Mouse (Mus musculus): ENCODE measurements around the gene Gucd1. TPM values are rescaled to one million over a fixed set of nuclear protein-coding genes. Genes with fewer than 3 reads are reported as not detected.
A peak's percentile ranks its signal among the peaks of the same experiment; 100 is the strongest.
"Not testable (repeated sequence)": the region's sequence is repeated elsewhere in the genome, so short reads cannot be mapped to it uniquely, and the experiment has no call there.

The Gucd1 gene
- total RNA-seq, 2 experiments from 2014 or later: 29.7 to 42.1 TPM

DNA sequence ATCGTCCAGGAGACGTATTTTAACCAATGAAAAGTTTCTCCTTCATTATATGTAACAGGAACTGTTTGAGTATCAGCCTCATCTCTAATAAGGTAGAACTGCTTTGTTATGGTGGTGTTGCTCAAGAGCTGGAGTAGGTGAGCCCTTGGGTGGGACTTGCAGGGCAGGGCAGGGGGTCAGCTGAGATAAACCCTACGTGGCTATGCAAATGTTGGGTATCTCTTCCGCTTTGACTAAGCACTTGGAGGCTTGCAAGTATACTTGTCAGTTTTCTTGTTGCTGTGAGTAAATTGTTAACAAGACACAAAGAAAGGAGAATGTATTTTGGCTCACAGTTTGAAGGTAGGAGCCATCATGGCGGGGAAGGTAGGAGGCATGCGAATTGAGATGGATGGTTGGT is 87.1 kb downstream of the Gucd1 start:
- DNase-seq: no peak

DNA sequence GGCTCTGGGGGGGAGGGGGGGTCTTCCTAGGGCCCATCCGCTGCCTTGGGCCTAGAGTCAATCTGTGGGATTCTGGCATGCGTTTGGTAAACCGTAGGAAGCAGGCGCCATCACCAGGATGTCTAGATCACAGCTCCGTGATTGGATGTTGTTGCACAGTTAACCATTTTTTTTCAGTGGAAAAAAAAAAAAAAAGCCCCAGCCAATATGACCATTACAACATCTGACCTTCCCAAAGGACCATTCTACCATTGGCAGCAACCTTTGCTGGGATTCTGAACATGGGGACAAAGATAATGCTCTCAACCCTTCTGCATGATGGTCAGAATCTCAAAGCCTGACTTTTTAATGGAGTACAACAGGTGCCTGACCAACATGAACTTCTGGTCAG is 87.6 kb downstream of the Gucd1 start:
- no peak for DNase-seq

DNA sequence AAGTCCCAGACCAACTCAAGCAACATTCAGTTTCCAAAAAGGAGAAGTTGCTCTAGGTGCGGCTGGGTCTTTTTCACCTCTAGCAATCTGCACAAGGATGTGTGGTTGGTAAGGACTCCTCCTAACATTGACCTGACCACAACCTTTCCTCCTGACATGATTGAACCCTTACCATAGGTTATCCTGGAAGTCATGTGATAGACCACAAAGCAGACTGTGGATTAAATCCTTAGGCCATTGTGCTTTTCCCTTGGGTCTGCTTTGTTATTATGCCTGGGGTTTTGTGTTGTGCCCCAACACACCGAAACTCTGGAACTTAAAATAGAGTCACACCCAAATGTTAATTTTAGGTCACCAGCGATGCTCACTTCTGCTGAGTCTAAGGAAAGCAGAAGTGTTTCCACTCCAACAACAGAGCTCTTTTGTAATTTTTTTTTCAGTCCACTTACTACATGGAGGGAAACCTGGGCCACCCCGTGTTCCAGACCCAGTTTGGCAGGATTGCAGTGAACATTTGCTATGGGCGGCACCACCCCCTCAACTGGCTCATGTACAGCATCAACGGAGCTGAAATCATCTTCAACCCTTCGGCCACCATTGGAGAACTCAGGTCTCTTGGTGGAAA is 88.1 kb downstream of the Gucd1 start:
- no peak for DNase-seq

- DNase-seq: no peak
Observed at GRCm38 (mm10) chr10:75429004-75429380, 88.8 kb downstream of the Gucd1 start.

DNA sequence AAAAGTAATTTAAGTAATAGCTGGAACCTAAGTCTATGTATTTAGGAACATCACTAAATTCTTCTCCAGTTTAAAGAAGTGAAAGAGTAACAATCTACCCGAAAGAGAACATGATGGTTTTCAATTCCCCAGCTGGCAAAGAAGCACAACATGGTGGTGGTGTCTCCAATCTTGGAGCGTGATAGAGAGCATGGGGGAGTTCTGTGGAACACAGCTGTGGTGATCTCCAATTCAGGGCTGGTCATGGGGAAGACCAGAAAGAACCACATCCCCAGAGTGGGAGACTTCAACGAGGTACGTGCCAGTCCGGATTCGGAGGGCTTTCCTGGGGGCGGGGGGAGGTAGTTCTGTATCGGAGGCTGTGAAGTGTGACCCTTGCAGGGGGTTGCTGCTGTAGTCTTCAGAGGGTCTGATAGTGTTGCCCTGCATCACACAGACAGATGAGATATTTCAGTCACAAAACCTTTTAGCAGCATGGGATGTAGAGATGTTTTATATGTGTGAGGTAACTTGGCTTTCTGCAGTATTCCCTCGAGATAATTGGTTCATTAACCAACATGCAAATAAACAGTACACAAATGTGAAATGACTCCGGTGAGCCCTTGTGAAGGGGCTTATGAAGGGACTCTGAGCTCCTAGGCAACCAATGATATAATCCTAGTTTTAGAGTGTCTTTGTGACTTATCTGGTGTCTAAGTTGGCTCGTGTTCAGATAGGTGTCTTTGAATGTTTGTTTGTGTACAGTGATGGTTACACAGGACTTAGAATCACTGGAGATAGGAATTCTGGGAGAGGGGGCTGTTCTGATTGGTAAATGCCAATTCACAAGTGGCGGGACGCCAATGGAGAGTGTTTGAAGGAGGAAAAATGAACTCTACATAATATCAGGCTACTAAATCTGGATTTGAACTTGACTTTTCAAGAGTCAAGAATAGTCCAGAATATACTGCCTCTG is 89.4 kb downstream of the Gucd1 start:
- DNase-seq: no peak

DNA sequence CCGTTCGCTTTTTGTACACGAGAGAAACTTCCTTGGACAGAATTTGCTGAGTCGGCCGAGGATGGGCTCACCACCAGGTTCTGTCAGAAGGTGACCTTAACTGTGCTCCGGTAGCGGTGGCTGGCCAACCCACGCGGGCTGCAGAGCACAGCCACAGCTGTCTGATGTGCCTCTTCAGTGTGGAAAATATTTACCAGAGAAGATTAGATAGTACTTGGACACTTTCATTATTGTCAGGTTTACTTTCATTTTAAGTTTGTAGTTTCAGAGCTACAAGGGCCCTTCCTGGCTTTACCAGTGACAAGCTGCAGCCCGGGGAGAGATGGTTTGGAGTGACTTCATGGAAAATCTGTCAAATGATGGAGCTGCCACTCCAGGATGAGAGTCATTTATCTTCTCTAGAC is 93.3 kb downstream of the Gucd1 start:
- DNase-seq: no peak

DNA sequence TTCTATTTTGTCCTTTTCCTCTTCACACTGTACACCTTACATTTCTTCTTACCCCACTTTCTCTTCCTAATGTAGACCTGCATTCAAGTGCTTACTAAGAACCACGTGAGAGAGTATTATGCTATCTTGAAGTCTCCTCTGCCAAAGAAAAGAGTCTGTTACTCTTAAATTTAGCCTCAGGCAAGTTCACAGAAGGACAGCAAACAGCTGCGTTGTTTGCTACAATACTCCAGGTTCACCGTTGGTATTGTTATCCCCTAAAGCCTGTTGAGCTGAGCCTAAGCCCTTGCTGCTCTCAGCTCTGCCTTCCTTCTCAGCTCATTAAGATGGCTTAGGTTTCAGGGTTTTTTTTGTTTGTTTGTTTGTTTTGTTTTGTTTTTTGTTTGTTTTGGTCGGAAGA is 99.0 kb downstream of the Gucd1 start:
- DNase-seq: no peak

DNA sequence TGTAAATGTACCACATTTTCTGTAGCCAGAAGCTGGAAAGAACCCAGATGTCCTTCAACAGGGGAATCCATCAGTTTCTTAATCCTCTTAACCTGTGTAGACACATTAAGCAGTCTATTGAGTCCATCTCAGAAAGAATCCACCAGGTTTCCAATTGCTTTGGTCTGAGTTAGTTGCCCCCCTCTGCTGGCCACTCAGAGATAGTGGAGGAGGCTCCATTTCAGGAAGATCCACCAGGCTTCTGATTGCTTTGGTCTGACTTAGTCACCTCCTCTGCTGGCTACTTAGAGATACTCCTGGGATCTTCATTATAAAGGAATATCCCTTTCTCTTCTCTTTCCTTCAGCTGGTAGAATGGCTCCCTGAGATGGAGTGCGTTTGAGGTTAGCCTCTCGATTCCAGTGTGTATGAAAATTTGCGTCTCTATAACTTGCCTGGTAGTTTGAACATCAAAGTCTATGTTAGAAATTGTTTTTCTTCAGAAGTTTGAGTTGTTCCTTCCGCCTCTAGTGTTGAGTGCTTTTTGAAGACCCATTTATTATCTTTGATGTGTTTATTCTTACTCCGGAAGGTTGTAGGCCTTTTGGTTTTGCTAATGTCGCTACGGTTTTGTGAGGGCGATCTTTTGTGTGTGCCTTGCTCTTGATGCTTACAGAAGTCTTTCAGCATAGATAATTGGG is 100.3 kb downstream of the Gucd1 start:
- no peak for DNase-seq

DNA sequence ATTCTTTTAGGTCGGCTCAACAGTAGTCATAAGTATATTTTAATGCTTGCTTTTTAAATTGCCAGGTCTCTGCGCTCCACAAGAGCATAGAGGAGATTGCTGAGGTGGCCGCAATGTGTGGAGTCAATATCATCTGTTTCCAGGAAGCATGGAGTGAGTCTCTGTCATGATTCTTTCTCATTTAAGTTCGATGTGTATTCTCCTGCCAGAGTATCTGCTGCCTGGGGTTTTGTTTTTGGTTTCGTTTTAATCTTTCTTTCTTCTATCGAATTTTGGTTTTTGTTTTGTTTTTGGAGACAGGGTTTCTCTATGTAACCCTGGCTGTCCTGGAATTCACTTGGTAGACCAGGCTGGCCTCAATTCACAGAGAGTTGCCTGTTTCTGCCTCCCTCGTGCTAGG is 102.8 kb downstream of the Gucd1 start:
- DNase-seq: no peak

- DNase-seq: no peak
Observed at GRCm38 (mm10) chr10:75412114-75413103, 105.4 kb downstream of the Gucd1 start.

GRCm38 (mm10) chr10:75411343-75412113 is 106.2 kb downstream of the Gucd1 start:
- DNase-seq: not testable (repeated sequence)

GRCm38 (mm10) chr10:75407741-75408140 is 110.0 kb downstream of the Gucd1 start:
- no peak for DNase-seq

DNA sequence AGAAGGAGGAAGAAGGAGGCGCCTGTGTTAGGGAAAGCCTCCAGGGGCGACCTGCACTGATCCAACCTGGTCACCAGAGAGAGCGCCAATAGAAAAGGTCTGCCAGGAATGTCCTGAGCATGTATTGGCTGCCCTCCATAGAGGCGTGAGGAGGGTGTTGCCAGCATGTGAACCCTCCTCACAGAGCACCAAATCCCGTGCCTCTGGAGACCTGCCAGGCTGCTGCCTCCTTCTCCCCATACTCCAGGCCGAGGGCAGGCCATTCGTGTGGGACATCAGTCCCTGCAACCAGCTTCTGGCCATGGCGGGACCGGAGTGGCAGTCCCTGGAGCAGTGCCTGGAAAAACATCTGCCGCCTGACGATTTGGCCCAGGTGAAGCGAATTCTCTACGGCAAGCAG is 111.0 kb downstream of the Gucd1 start:
- DNase-seq: peak; percentile 13 to 54

- no peak for DNase-seq
Observed at GRCm38 (mm10) chr10:75405916-75406315, 111.9 kb downstream of the Gucd1 start.

DNA sequence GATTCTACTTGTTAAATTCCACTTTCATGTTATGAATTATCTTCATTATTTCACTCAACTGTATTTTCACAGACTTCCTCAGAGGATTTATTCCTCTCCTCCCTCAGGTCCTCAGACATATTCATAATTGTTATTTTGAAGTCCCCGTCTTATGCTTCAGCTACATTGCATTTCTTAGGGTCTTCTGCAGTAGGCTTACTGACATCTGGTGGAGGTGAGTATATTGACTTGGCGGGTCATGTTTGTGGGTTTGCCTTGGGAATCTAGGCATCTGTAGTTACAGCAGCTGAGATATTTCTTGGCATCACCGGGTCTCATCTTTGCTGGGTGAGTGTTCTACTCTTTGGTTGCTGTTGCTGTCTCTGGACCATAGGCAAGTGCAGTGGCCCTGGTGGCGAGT is 116.8 kb downstream of the Gucd1 start, which contains the start of gene Upb1:
TSS of gene Upb1 (plus strand) at position 158 of the 400 bp plus-strand sequence.
- DNase-seq: no peak

- DNase-seq: peak; percentile 33 to 49
Observed at GRCm38 (mm10) chr10:75396966-75397365, 120.8 kb downstream of the Gucd1 start.

DNA sequence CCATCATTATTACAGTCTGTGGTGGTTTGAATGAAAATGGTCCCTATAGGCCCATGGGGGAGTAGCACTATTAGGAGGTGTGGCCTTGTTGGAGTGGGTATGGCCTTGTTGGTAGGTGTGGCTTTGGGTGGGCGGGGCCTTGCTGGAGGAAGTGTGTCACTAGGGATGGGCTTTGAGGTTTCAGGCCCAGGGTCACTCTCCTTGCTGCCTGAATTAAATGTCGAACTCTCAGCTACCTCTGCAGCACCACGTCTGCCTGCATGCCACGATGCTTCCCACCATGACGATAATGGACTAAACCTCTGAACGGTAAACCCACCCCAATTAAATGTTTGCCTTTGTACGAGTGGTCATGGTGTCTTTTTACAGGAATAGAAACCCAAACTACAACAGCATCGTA is 123.0 kb downstream of the Gucd1 start:
- DNase-seq: no peak

DNA sequence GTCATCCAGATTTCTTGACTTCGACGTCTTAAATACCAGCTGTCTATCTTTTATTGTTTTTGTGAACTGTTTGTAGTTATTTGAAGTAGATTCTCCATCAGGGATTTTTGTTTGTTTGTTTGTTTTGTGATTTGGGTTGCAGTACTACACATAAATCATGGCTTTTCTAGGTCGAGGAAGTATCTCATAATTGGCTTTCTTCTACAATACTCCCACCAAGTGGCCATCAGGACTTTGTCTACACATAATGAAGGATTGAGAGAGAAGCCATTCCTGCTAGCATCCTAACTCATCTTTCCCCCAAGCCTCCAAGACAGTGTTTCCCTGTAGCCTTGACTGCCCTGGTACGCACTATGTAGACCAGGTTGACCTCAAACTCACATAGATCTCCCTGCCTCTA is 126.9 kb downstream of the Gucd1 start:
- no peak for DNase-seq

GRCm38 (mm10) chr10:75390156-75390555 is 127.6 kb downstream of the Gucd1 start:
- DNase-seq: no peak

DNA sequence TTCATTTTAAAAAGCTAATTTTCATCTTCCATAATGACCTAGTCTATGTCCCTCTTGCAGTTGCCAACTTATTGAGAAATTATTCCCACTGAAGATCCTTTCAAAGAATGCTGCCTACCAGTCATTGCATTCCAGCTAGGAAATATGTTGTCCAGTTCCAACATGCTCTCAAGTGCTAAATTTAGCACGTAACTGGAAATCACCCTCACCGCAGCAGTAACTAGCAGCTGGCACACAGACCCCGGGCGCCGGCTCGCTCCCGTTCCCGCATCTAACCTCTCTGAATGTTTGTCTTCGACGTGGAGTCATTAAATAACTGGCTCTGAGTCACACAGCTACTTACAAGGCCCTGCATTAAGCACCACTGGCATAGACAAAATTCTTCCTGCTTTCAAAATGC is 139.1 kb downstream of the Gucd1 start:
- DNase-seq: no peak
